Mouse (Mus musculus) small intestine, adult 2 months (tissue): ENCODE results near the gene Mon1a.

Experiments used
- CTCF ChIP-seq: fragments of 200-500 bp; IDR thresholded peaks from 2 replicates; pipeline ENCODE4 v1.5.1; 2012; ENCODE audit warnings: low read depth, mild to moderate bottlenecking, control low read depth, inconsistent platforms, low read length, moderate library complexity, mixed read lengths; ENCODE audit not compliant: insufficient replicate concordance, insufficient read length; ENCODE audit errors: extremely low read depth
- POLR2A ChIP-seq: fragments of 200-500 bp; IDR thresholded peaks from 2 replicates; pipeline ENCODE4 v1.6.1; 2012; ENCODE audit warnings: low read depth, mild to moderate bottlenecking, control low read depth, inconsistent platforms, low read length, moderate library complexity

DNA sequence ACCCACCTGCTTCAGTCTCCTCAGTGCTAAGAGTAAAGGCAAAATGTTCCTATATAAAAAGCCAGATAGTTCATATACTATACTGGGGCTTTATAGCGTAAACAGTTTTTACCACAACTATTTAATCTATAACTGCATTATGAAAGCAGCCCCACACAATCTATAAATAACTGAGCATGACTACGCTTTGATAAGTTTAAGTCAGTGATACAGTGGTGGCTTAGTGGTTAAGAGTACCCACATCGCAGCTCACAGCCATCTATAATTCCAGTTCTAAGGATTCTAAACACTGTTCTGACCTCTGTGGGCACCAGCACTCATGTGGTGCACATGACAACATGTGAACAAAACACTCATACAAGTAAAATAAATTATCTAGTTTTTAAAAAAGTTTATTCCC, 29.6 kb upstream of the Mon1a start:
- no peak for TF ChIP-seq CTCF
- TF ChIP-seq POLR2A, result no peak
